Mouse (Mus musculus): Measurements from ENCODE around the gene Mtrf1. TPM values are rescaled to one million over a fixed set of nuclear protein-coding genes. Genes with fewer than 3 reads are reported as not detected.
"Not testable (repeated sequence)": the region's sequence is repeated elsewhere in the genome, so short reads cannot be mapped to it uniquely, and the experiment has no call there.

Gene Mtrf1
- total RNA-seq, 2 experiments from 2014 or later: 4.7 to 6.9 TPM

- DNase-seq: no peak
These were observed 47.6 kb downstream of the Mtrf1 start for GRCm38 (mm10) chr14:79445055-79445620.

GRCm38 (mm10) chr14:79451681-79452590 lies 54.4 kb downstream of the Mtrf1 start, which contains the start of gene Kbtbd6:
TSS of gene Kbtbd6 (plus strand) at chr14:79451835.
- peak; percentile 60 for DNase-seq

- not testable (repeated sequence) for DNase-seq
These were observed 55.0 kb downstream of the Mtrf1 start for GRCm38 (mm10) chr14:79452591-79452934.

GRCm38 (mm10) chr14:79460401-79460800 lies 62.8 kb downstream of the Mtrf1 start:
- DNase-seq: no peak

GRCm38 (mm10) chr14:79460988-79461387 lies 63.4 kb downstream of the Mtrf1 start:
- DNase-seq: no peak

GRCm38 (mm10) chr14:79465623-79466022 lies 68.1 kb downstream of the Mtrf1 start:
- DNase-seq: no peak

GRCm38 (mm10) chr14:79467621-79468020 lies 70.0 kb downstream of the Mtrf1 start:
- peak; percentile 65 for DNase-seq

Other genes with a start within 250 kb of the Mtrf1 start
- gene Zfp957, start 150.4 kb upstream of the Mtrf1 start, total RNA-seq (2021): not detected
- 10 to 100 TPM; 23.7 to 27.0 TPM for gene Rgcc, start 96.1 kb upstream of the Mtrf1 start, total RNA-seq (2021)
- gene Naa16, start 7.0 kb upstream of the Mtrf1 start, total RNA-seq (2021): 10 to 100 TPM; 15.5 to 21.0 TPM
- gene Kbtbd7, start 28.7 kb downstream of the Mtrf1 start, total RNA-seq (2021): 1 to 10 TPM; 8.6 to 9.2 TPM
- gene Kbtbd6, start 54.1 kb downstream of the Mtrf1 start, total RNA-seq (2021): under 1 TPM; 0.38 to 0.45 TPM
- gene Elf1, start 83.4 kb downstream of the Mtrf1 start, total RNA-seq (2021): 10 to 100 TPM in 1 of 2 experiments, 1 to 10 TPM in 1; 8.7 to 11.3 TPM
- gene Wbp4, start 83.7 kb downstream of the Mtrf1 start, total RNA-seq (2021): 10 to 100 TPM; 25.1 to 26.9 TPM
- 10 to 100 TPM; 66.2 to 71.1 TPM for gene Sugt1, start 189.9 kb downstream of the Mtrf1 start, total RNA-seq (2021)

All from gastrocnemius, postnatal 10 days (tissue).